Mouse (Mus musculus) myocyte (in vitro differentiated cells): ENCODE measurements at regions not wholly inside any gene's neighbourhood (a gene's known extent, or its start where the extent isn't known, plus 50 kb on each side); places are given as distances from the start of the nearest gene placed in this dataset.

Source experiments
- H3K27me3 ChIP-seq: one replicate; pipeline ENCODE4 v1.6.1; 2011; ENCODE audit not compliant: control insufficient read depth, insufficient read depth, insufficient read length
- H3K36me3 ChIP-seq: one replicate; pipeline ENCODE4 v1.6.1; 2011; ENCODE audit not compliant: control insufficient read depth, insufficient read depth
- H3K4me2 ChIP-seq: one replicate; pipeline ENCODE4 v1.6.1; 2011; ENCODE audit warnings: low read depth, control low read depth
- H3K4me3 ChIP-seq: one replicate; pipeline ENCODE4 v1.5.1; 2011; ENCODE audit warnings: mild to moderate bottlenecking, control low read depth, moderate library complexity
- H3K79me2 ChIP-seq: one replicate; pipeline ENCODE4 v1.6.1; 2011; ENCODE audit not compliant: control insufficient read depth, insufficient read depth
- H3ac ChIP-seq: one replicate; pipeline ENCODE4 v1.6.1; 2011; ENCODE audit not compliant: control insufficient read depth, insufficient read length
- CEBPB ChIP-seq: IDR thresholded peaks from 2 replicates; pipeline ENCODE4 v1.6.1; 2011; ENCODE audit warnings: mild to moderate bottlenecking, moderate library complexity; ENCODE audit not compliant: poor library complexity, insufficient read depth, severe bottlenecking
- E2F4 ChIP-seq: IDR thresholded peaks from one replicate; pipeline ENCODE4 v1.6.1; 2011; ENCODE audit warnings: mild to moderate bottlenecking, control low read depth, moderate library complexity; ENCODE audit not compliant: insufficient read depth
- MAX ChIP-seq: IDR thresholded peaks from one replicate; pipeline ENCODE4 v1.6.1; 2011; ENCODE audit warnings: low read depth, mild to moderate bottlenecking, control low read depth
- MYOD1 ChIP-seq, 3 experiments: IDR thresholded peaks; one replicate each; pipeline ENCODE4 v1.6.1; 2011; ENCODE audit warnings: control low read depth in 2 of 3, low read depth in 2 of 3, mild to moderate bottlenecking in 2 of 3, moderate library complexity in 1 of 3; ENCODE audit not compliant: insufficient read length in 2 of 3, control insufficient read depth in 1 of 3
- MYOG ChIP-seq, 3 experiments: IDR thresholded peaks; one replicate each; pipeline ENCODE4 v1.6.1; 2011; ENCODE audit warnings: control low read depth in 2 of 3, low read depth in 2 of 3, mild to moderate bottlenecking in 2 of 3; ENCODE audit not compliant: insufficient read length in 2 of 3, control insufficient read depth in 1 of 3, insufficient read depth in 1 of 3
- POLR2A ChIP-seq: IDR thresholded peaks from one replicate; pipeline ENCODE4 v1.6.1; 2011; ENCODE audit warnings: low read depth, mild to moderate bottlenecking, control low read depth, moderate library complexity; ENCODE audit not compliant: insufficient read length
- POLR2AphosphoS2 ChIP-seq: IDR thresholded peaks from one replicate; pipeline ENCODE4 v1.6.1; 2011; ENCODE audit warnings: low read depth, control low read depth; ENCODE audit not compliant: insufficient read length
- REST ChIP-seq: IDR thresholded peaks from one replicate; pipeline ENCODE4 v1.6.1; 2011; ENCODE audit warnings: mild to moderate bottlenecking, control low read depth, moderate library complexity; ENCODE audit not compliant: insufficient read depth, insufficient read length
- SRF ChIP-seq: IDR thresholded peaks from one replicate; pipeline ENCODE4 v1.6.1; 2011; ENCODE audit warnings: low read depth; ENCODE audit not compliant: control insufficient read depth, insufficient read length
- TCF12 ChIP-seq: IDR thresholded peaks from one replicate; pipeline ENCODE4 v1.6.1; 2011; ENCODE audit warnings: mild to moderate bottlenecking, control low read depth; ENCODE audit not compliant: poor library complexity, insufficient read depth, severe bottlenecking
- TCF3 ChIP-seq: IDR thresholded peaks from one replicate; pipeline ENCODE4 v1.6.1; 2011; ENCODE audit warnings: low read depth, control low read depth; ENCODE audit not compliant: insufficient read length
- USF1 ChIP-seq: IDR thresholded peaks from one replicate; pipeline ENCODE4 v1.6.1; 2011; ENCODE audit warnings: low read depth, mild to moderate bottlenecking, control low read depth, moderate library complexity

DNA sequence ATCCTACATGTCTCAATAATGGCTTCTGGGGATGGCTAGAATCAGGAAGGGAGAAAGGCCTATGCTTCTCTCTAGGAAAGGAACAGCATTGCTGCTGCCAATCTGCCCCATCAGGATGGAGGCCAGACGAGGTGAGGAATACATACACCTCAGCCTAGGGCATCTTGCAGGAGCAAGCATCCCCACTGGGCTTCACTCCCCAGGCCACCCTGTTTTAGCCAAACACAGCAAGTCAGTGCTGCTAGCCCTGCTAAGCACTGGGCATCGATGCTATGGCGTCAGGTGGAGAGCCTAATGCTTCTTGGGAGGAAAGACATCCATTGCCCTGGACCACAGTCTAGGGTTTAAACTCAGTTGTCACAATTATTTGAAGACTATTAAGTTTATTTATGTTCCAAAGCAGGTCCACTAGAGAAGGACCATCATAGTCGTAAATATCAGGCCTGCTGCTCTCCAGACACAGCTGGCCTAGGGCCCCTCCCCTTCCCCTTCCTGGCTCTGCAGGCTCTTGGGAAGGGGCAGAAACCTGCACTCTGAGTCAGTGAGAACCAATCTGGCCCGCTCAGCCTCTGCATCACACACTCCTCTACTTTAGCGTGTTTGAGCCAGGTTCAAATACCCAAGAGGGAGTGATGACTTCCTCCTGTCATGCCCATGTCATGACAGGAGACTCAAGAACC lies 79.5 kb upstream of the Pkdcc start:
- no peak for TF ChIP-seq E2F4
- TF ChIP-seq MYOD1 (IDR thresholded peaks at IDR 0.05; ENCODE audit: control insufficient read depth in 1 of 3, insufficient read length in 2 of 3, low read depth in 2 of 3) = no peak
- no peak for TF ChIP-seq USF1
- no peak for TF ChIP-seq REST
- no peak for TF ChIP-seq CEBPB
- TF ChIP-seq SRF = no peak
- H3K79me2 ChIP-seq = no peaks in the 10 kb centered on the region
- H3ac ChIP-seq = no peak overlapping the region
- no peak overlapping the region for H3K4me3 ChIP-seq
- H3K36me3 ChIP-seq = no peaks in the 10 kb centered on the region
- H3K4me2 ChIP-seq = no peak overlapping the region
- H3K27me3 ChIP-seq = no peaks in the 10 kb centered on the region

GRCm38 (mm10) chr17:83136267-83136666 lies 78.8 kb upstream of the Pkdcc start:
- no peaks in the 10 kb centered on the region for H3K36me3 ChIP-seq
- H3ac ChIP-seq = no peak overlapping the region
- no peaks in the 10 kb centered on the region for H3K79me2 ChIP-seq
- H3K27me3 ChIP-seq = no peaks in the 10 kb centered on the region
- no peak for TF ChIP-seq MYOD1 (IDR thresholded peaks at IDR 0.05; ENCODE audit: control insufficient read depth in 1 of 3, insufficient read length in 2 of 3, low read depth in 2 of 3)
- TF ChIP-seq TCF12 = no peak
- TF ChIP-seq MYOG (IDR thresholded peaks at IDR 0.05; ENCODE audit: control insufficient read depth in 1 of 3, insufficient read depth in 1 of 3, insufficient read length in 2 of 3, low read depth in 2 of 3) = no peak
- no peak for TF ChIP-seq POLR2AphosphoS2
- no peak for TF ChIP-seq MAX
- TF ChIP-seq REST = no peak
- TF ChIP-seq CEBPB = no peak
- no peak for TF ChIP-seq USF1
- no peak for TF ChIP-seq E2F4
- TF ChIP-seq POLR2A = no peak
- TF ChIP-seq SRF = no peak
- TF ChIP-seq TCF3 = no peak
- H3K4me2 ChIP-seq = no peak overlapping the region
- no peak overlapping the region for H3K4me3 ChIP-seq

DNA sequence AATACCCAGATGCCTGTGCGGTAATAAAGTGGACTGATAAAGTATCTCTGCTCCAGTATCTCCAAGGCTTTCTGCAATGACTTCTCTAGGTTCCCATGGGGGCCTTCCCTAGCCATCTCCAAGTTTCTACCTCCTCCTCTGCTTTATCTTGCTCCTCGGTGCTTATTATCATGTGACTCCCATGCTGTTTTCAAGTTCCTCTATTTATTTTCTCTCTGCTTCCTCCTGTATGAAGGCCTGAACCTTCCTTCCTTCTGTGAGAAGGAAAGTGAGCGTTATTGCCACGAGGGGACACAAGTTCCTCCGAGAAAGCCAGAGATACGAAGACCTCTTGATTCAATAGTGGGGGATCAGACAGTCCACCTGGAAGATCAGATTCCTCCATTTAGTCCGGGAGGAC lies 77.4 kb upstream of the Pkdcc start:
- Histone ChIP-seq H3ac (no peak overlapping the region), H3K4me2 (no peak overlapping the region), H3K79me2 (no peaks in the 10 kb centered on the region), H3K36me3 (no peaks in the 10 kb centered on the region), H3K27me3 (no peaks in the 10 kb centered on the region), H3K4me3 (no peak overlapping the region)
- no peak for TF ChIP-seq REST
- no peak for TF ChIP-seq MYOD1 (IDR thresholded peaks at IDR 0.05; ENCODE audit: control insufficient read depth in 1 of 3, insufficient read length in 2 of 3, low read depth in 2 of 3)
- no peak for TF ChIP-seq TCF12
- no peak for TF ChIP-seq SRF
- TF ChIP-seq CEBPB = no peak
- no peak for TF ChIP-seq MYOG (IDR thresholded peaks at IDR 0.05; ENCODE audit: control insufficient read depth in 1 of 3, insufficient read depth in 1 of 3, insufficient read length in 2 of 3, low read depth in 2 of 3)
- TF ChIP-seq E2F4 = no peak
- TF ChIP-seq POLR2A = no peak
- TF ChIP-seq USF1 = no peak
- no peak for TF ChIP-seq TCF3

GRCm38 (mm10) chr17:83138493-83139417 lies 76.3 kb upstream of the Pkdcc start:
- Histone ChIP-seq H3ac (no peak overlapping the region), H3K79me2 (no peaks in the 10 kb centered on the region), H3K4me3 (no peak overlapping the region), H3K36me3 (no peaks in the 10 kb centered on the region), H3K27me3 (no peaks in the 10 kb centered on the region), H3K4me2 (no peak overlapping the region)
- TF ChIP-seq SRF (no peak), MYOG (IDR thresholded peaks at IDR 0.05; ENCODE audit: control insufficient read depth in 1 of 3, insufficient read depth in 1 of 3, insufficient read length in 2 of 3, low read depth in 2 of 3) (no peak), MYOD1 (IDR thresholded peaks at IDR 0.05; ENCODE audit: control insufficient read depth in 1 of 3, insufficient read length in 2 of 3, low read depth in 2 of 3) (no peak), POLR2A (no peak), TCF3 (no peak), E2F4 (no peak), TCF12 (no peak), CEBPB (no peak), REST (no peak), POLR2AphosphoS2 (no peak), MAX (no peak)
